Mouse (Mus musculus) CH12.LX (cell line): ENCODE measurements around the gene Ptprs. TPM values are rescaled to one million over a fixed set of nuclear protein-coding genes. Genes with fewer than 3 reads are reported as not detected.

Experiments used
- DNase-seq: peaks from one replicate; pipeline ENCODE4 v3.0.0-alpha.2; 2013; ENCODE audit errors: extremely low read depth
- H3K27ac ChIP-seq: 2 replicates; pipeline ENCODE4 v1.5.1; 2012; ENCODE audit warnings: low read depth, mild to moderate bottlenecking, control low read depth, moderate library complexity; ENCODE audit not compliant: insufficient read depth
- H3K27me3 ChIP-seq: replicated peaks from 2 replicates; pipeline ENCODE3; 2012; ENCODE audit warnings: inconsistent platforms
- H3K36me3 ChIP-seq, 2 experiments: replicated peaks in 1 of 2; 2 replicates each; pipeline versions ENCODE3 to v1.6.1; 2012; ENCODE audit warnings: inconsistent platforms in 1 of 2, low read length in 1 of 2, mild to moderate bottlenecking in 1 of 2, mixed read lengths in 1 of 2, moderate library complexity in 1 of 2; ENCODE audit not compliant: control insufficient read depth in 1 of 2, insufficient read depth in 1 of 2
- H3K4me1 ChIP-seq, 2 experiments: 2 replicates each; pipeline ENCODE4 v1.6.1; 2012; ENCODE audit warnings: inconsistent platforms in 1 of 2, moderate library complexity in 1 of 2; ENCODE audit not compliant: insufficient read depth in 2 of 2, control insufficient read depth in 1 of 2
- H3K4me2 ChIP-seq: 2 replicates; pipeline ENCODE4 v1.6.1; 2012; ENCODE audit warnings: low read depth, mild to moderate bottlenecking, control low read depth; ENCODE audit not compliant: poor library complexity, insufficient read depth, severe bottlenecking
- H3K4me3 ChIP-seq, 3 experiments: fragments of 150-350 bp in 1 of 3; sonication (generic) in 1 of 3; replicated peaks in 1 of 3; 2 replicates each; pipeline versions ENCODE3 to v1.5.1; 2011 to 2012; ENCODE audit warnings: low read depth in 2 of 3, low read length in 2 of 3, mild to moderate bottlenecking in 2 of 3, moderate library complexity in 2 of 3, control low read depth in 1 of 3, improper control_type of control experiment in 1 of 3, inconsistent platforms in 1 of 3, mixed read lengths in 1 of 3; ENCODE audit not compliant: poor library complexity in 1 of 3
- H3K79me2 ChIP-seq: replicated peaks from 2 replicates; pipeline ENCODE4 v1.6.1; 2012; ENCODE audit warnings: mild to moderate bottlenecking, moderate library complexity; ENCODE audit not compliant: control insufficient read depth, poor library complexity, insufficient read depth, severe bottlenecking; ENCODE audit errors: extremely low read depth
- H3K9ac ChIP-seq: 2 replicates; pipeline ENCODE4 v1.6.1; 2012; ENCODE audit warnings: low read depth, mild to moderate bottlenecking, control low read depth, moderate library complexity; ENCODE audit not compliant: insufficient read depth
- H3K9me3 ChIP-seq: replicated peaks from 2 replicates; pipeline ENCODE3; 2012; ENCODE audit warnings: low read length, inconsistent platforms, mixed read lengths
- BHLHE40 ChIP-seq: IDR thresholded peaks from 2 replicates; pipeline ENCODE4 v1.6.1; 2011; ENCODE audit warnings: mild to moderate bottlenecking, low read depth, low read length, improper control_type of control experiment
- CTCF ChIP-seq, 2 experiments: IDR thresholded peaks in 1 of 2; conservative IDR thresholded peaks in 1 of 2; 2 replicates each; pipeline ENCODE4 v1.5.1; 2011 to 2012; ENCODE audit warnings: low read depth in 2 of 2, low read length in 2 of 2, improper control_type of control experiment in 1 of 2, inconsistent platforms in 1 of 2, mild to moderate bottlenecking in 1 of 2, moderate library complexity in 1 of 2
- ELF1 ChIP-seq: IDR thresholded peaks from 2 replicates; pipeline ENCODE4 v1.6.1; 2014; ENCODE audit warnings: low read depth, mild to moderate bottlenecking, inconsistent platforms, low read length, improper control_type of control experiment
- GABPA ChIP-seq: IDR thresholded peaks from 2 replicates; pipeline ENCODE4 v1.6.1; 2012; ENCODE audit warnings: low read depth, low read length, improper control_type of control experiment, inconsistent platforms; ENCODE audit not compliant: insufficient replicate concordance
- IRF4 ChIP-seq: IDR thresholded peaks from 2 replicates; pipeline ENCODE4 v1.6.1; 2014; ENCODE audit warnings: low read depth, mild to moderate bottlenecking, inconsistent platforms, low read length, improper control_type of control experiment
- JUN ChIP-seq: IDR thresholded peaks from 2 replicates; pipeline ENCODE4 v1.6.1; 2011; ENCODE audit warnings: low read depth, mild to moderate bottlenecking, low read length, improper control_type of control experiment, moderate library complexity; ENCODE audit not compliant: insufficient read depth
- MAX ChIP-seq: IDR thresholded peaks from 2 replicates; pipeline ENCODE4 v1.6.1; 2011; ENCODE audit warnings: low read length, improper control_type of control experiment
- MAZ ChIP-seq: IDR thresholded peaks from 2 replicates; pipeline ENCODE4 v1.6.1; 2012; ENCODE audit warnings: low read depth, mild to moderate bottlenecking, inconsistent platforms, low read length, improper control_type of control experiment, moderate library complexity
- MEF2A ChIP-seq: IDR thresholded peaks from 2 replicates; pipeline ENCODE4 v1.6.1; 2014; ENCODE audit warnings: low read depth, mild to moderate bottlenecking, inconsistent platforms, low read length, improper control_type of control experiment, borderline replicate concordance
- NELFE ChIP-seq: IDR thresholded peaks from 2 replicates; pipeline ENCODE4 v1.6.1; 2011; ENCODE audit warnings: low read depth, low read length, improper control_type of control experiment
- NRF1 ChIP-seq: IDR thresholded peaks from 2 replicates; pipeline ENCODE4 v1.6.1; 2014; ENCODE audit warnings: low read depth, mild to moderate bottlenecking, inconsistent platforms, low read length, improper control_type of control experiment, moderate library complexity
- SIN3A ChIP-seq: IDR thresholded peaks from 2 replicates; pipeline ENCODE4 v1.6.1; 2012; ENCODE audit warnings: low read length, improper control_type of control experiment, inconsistent platforms
- USF1 ChIP-seq: IDR thresholded peaks from 2 replicates; pipeline ENCODE4 v1.6.1; 2014; ENCODE audit warnings: low read depth, mild to moderate bottlenecking, inconsistent platforms, low read length, improper control_type of control experiment
- ZC3H11A ChIP-seq: IDR thresholded peaks from 2 replicates; pipeline ENCODE4 v1.6.1; 2012; ENCODE audit warnings: low read depth, mild to moderate bottlenecking, inconsistent platforms, low read length, improper control_type of control experiment
- ZNF384 ChIP-seq: IDR thresholded peaks from 2 replicates; pipeline ENCODE4 v1.6.1; 2012; ENCODE audit warnings: low read depth, low read length, improper control_type of control experiment, inconsistent platforms
- dilution Hi-C: fragments of 300-500 bp; cut with MboI; formaldehyde crosslinking; loops from 2 replicates; pipeline ENCODE4 v1.14.3; 2020; ENCODE audit warnings: low sequenced_read_pairs; ENCODE audit not compliant: extremely low pct_unique_long_range_greater_than_20kb, extremely low pct_ligation_motif_present
- in situ Hi-C: fragments of 300-500 bp; cut with MboI; formaldehyde crosslinking; loops from 3 replicates; pipeline ENCODE4 v1.14.3; 2019; ENCODE audit warnings: low sequenced_read_pairs, low pct_ligation_motif_present, low pct_unique_long_range_greater_than_20kb, mixed read lengths
- polyA plus RNA-seq: library from polyadenylated mRNA; unstranded; fragments of >175 nt; gene quantifications from 2 replicates; pipeline ENCODE4 v1.2.1, GENCODE M21; 2012; ENCODE audit warnings: low read depth; ENCODE audit not compliant: insufficient read length
- total RNA-seq, 2 experiments: library from RNA; depleted of rRNA; stranded (reverse); fragments of 300-350 nt in 1 of 2; fragments of >200 nt in 1 of 2; gene quantifications; 2 replicates each; pipeline ENCODE4 v1.2.3; 2012 to 2014

The Ptprs gene
- total and polyA plus RNA-seq, 3 experiments = 11.3 to 41.1 (median 27.0) TPM

- DNase-seq = peak; percentile 92
- peak overlapping the region; percentile 37 to 86 (median 41) for H3K4me3 ChIP-seq
- peak overlapping the region; percentile 56 for H3K4me2 ChIP-seq
- H3K27me3 ChIP-seq = peaks cover 6% of the 10 kb centered on the region
- dilution Hi-C loops (no loop called here), in situ Hi-C loops (no loop called here)
- TF ChIP-seq MAZ = peak; percentile 86
- no peak for TF ChIP-seq GABPA
- TF ChIP-seq NRF1 = peak; percentile 69
- peak overlapping the region; percentile 45 for H3K9ac ChIP-seq
- peaks cover 0 to 4% of the 10 kb centered on the region in 2 experiments; a peak in 2 of 4 replicates for H3K4me1 ChIP-seq
- H3K79me2 ChIP-seq = no peaks in the 10 kb centered on the region; the same call in 1 of the 2 replicates
- peaks cover 0 to 19% of the 10 kb centered on the region in 2 experiments for H3K36me3 ChIP-seq
- peak overlapping the region; percentile 39; the same call in 1 of the 2 replicates for H3K27ac ChIP-seq
- H3K9me3 ChIP-seq = no peaks in the 10 kb centered on the region
Observed at GRCm38 (mm10) chr17:56461771-56462743, 14.2 kb downstream of the Ptprs start.

- Histone ChIP-seq H3K4me1 (peaks cover 0 to 4% of the 10 kb centered on the region in 2 experiments; a peak in 2 of 4 replicates), H3K27ac (no peak overlapping the region), H3K4me2 (no peak overlapping the region), H3K9ac (no peak overlapping the region), H3K79me2 (no peaks in the 10 kb centered on the region; the same call in 1 of the 2 replicates), H3K9me3 (no peaks in the 10 kb centered on the region), H3K36me3 (peaks cover 0 to 29% of the 10 kb centered on the region in 2 experiments), H3K27me3 (peaks cover 6% of the 10 kb centered on the region), H3K4me3 (no peak overlapping the region)
- no peak for TF ChIP-seq GABPA
- TF ChIP-seq SIN3A = no peak
- no peak for TF ChIP-seq JUN
- no peak for TF ChIP-seq MEF2A
- TF ChIP-seq ELF1 = no peak
- TF ChIP-seq MAX = no peak
- no peak for TF ChIP-seq CTCF (conservative IDR thresholded peaks at IDR 0.05 in 1 of 2, IDR thresholded peaks at IDR 0.05 in 1 of 2; ENCODE audit: low read depth in 2 of 2, low read length in 2 of 2)
- TF ChIP-seq NELFE = no peak
- no peak for TF ChIP-seq BHLHE40
- TF ChIP-seq IRF4 = no peak
- TF ChIP-seq ZC3H11A = no peak
- TF ChIP-seq ZNF384 = no peak
- no peak for TF ChIP-seq USF1
- in situ Hi-C loops = no loop called here
- DNase-seq = no peak
- dilution Hi-C loops = no loop called here
Observed at GRCm38 (mm10) chr17:56460876-56461275, 15.4 kb downstream of the Ptprs start.
